Mouse (Mus musculus): ENCODE results near the gene Ggcx.

Ggcx gene

DNA sequence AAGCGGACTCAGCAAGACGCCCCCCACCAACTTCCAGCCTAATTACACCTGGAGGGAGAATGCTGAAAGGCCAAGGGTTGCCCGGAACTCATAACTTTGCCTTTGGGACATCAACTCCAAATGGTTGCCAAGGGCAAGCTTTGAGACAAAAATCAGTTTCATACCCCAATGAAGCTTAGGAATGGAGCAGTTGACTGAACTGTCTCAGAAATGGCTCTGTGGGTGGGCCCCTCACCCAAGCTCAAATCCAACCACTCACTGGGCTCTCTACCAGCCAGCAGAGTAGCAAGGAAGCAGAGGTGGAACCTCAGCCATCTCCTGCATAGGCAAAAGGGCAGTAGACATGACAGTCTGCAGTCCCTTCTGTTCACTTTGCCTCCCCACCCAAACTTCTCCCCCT lies 26.3 kb upstream of the Ggcx start:
- no peak for DNase-seq (ENCODE audit: low read depth, low spot score)

DNA sequence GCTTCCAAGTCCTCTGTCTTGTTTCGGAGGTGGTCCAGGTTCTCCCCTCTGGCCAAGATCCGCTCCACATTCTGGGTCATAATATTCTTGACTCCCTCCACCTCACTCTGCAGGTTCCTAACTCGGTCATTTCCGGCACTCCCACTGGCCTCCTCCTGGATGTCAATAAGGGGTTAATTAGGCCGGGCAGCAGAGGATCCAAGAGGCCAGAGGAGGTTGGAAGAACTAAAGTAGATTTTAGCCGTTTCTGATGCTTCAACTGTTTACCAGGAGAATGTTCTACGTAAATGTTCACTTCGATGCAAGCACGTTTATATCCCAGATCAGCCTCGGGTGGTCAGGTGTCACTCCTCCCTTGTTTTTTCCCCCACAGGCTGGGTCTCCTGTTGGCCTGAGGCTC lies 25.8 kb upstream of the Ggcx start:
- no peak for DNase-seq (ENCODE audit: low read depth, low spot score)

DNA sequence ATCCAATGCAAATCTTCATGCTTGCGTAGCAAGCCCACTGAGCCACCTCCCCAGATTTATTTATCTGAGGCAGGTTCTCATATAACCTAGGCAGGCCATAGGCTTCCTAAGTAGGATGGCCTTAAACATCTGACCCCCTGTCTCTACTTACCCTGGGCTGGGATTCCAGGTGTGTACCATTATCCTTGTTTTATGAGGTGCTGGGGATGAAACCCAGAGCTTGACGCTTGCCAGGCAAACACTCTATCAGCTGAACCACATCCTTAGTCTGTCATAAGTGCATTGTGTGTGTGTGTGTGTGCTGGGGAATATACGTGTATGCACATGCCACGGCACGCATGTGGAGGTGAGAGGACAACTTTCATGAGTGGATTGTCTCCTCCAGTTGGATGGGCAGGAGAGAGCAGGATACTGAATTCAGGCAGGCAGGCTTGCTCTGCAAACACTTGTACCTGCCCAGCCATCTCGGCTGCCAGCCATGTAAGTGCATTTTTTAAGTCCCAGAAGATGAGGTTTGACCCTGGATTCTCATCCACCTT lies 25.2 kb upstream of the Ggcx start:
- DNase-seq (ENCODE audit: low read depth, low spot score), result no peak

- no peak for DNase-seq (ENCODE audit: low read depth, low spot score)
These were observed 24.6 kb upstream of the Ggcx start for GRCm38 (mm10) chr6:72389471-72389940.

GRCm38 (mm10) chr6:72389941-72390771 lies 24.0 kb upstream of the Ggcx start, which contains the start of gene Vamp8:
Gene Vamp8, minus strand, starts transcription at chr6:72390703.
- peak; percentile 71 for DNase-seq (ENCODE audit: low read depth, low spot score)

DNA sequence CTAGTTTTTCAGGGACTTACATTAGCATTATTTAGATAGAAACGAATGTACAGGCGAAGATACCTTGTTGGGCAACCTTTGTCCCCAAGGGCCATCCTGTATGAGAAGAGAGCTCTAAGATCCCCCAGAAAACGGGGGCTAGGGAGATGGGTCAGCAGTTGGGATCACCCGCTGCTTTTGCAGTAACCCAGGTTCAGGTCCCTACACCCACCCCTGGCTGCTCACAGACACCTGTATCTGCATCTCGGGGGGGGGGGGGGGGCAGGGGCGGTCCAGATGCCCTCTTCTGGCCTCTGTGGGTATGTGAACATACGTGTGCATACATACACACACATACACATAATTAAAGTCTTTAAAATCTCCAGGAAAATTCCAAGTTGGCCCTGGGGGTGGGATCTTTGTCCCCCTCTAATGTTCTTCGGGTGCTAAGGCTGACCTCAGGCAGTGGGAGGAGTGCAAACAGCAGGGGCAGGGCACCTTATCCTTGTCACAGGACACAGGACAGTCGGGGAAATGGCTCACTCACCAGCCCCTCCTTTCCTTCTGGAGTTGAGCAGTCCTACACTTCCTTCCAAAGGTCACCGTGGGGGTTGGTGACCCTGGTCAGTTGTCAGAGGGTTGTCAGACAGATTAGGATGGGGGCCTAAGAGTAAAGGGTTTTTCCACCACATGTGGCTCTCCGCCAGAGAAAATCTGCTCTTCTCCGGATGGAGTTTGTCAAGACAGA lies 23.1 kb upstream of the Ggcx start:
- DNase-seq (ENCODE audit: low read depth, low spot score), result peak; percentile 59

DNA sequence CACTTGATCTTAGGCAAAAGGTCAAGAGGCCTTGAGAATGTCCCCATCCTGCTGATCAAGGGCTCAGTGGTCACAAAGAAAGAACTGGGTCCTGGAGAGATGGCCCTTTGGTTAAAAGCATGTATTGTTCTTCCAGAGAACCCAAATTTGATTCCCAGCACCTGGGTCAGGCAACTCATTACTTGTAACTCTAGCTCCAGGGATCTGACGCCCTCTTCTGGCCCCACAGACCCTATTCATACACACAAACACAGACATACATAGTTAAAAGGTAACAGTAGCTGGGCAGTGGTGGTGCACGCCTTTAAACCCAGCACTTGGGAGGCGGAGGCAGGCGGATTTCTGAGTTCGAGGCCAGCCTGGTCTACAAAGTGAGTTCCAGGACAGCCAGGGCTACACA lies 21.8 kb upstream of the Ggcx start:
- no peak for DNase-seq (ENCODE audit: low read depth, low spot score)

DNA sequence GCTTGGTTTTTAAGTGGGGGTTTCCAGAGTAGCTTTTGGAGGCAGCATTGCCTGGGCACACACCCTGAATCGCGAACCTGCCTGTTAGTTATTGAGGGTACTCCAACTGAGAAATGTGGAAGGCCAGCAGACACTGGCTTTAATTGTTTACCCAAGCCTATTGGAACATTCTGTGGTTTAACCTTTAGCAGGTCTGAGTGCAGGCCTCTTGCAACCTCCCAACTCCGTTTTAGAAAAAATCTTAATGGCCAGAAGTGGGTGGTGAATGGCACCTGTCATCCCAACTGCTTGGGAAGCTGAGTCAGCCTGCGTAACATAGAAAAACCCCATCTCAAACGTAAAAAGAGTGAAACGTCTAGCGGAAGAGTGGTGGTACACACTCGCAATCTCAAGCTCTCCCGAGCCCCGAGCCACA lies 17.3 kb upstream of the Ggcx start:
- DNase-seq (ENCODE audit: low read depth, low spot score), result no peak

GRCm38 (mm10) chr6:72399967-72400366 lies 14.1 kb upstream of the Ggcx start:
- no peak for DNase-seq (ENCODE audit: low read depth, low spot score)

GRCm38 (mm10) chr6:72401875-72402274 lies 12.2 kb upstream of the Ggcx start:
- peak; percentile 87 for DNase-seq (ENCODE audit: low read depth, low spot score)

DNA sequence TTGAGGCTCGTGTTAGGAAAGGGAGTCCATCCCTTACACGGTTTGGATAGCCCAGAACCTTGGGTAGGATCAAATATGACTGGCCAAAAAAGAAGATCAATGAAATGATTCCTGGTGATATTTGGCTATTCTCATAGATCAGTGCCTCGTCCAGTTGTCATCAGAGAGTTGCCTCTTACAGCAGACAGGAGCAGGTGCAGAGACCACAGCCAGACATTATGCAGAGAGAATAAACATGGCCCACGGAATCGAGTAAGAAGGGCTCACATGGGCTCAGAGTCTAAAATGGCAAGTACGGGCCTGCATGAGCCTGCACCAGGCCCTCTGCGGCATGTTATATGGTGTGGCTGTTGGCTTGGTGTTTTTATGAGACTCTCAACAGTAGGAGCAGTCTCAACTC lies 8.8 kb upstream of the Ggcx start:
- no peak for DNase-seq (ENCODE audit: low read depth, low spot score)

DNA sequence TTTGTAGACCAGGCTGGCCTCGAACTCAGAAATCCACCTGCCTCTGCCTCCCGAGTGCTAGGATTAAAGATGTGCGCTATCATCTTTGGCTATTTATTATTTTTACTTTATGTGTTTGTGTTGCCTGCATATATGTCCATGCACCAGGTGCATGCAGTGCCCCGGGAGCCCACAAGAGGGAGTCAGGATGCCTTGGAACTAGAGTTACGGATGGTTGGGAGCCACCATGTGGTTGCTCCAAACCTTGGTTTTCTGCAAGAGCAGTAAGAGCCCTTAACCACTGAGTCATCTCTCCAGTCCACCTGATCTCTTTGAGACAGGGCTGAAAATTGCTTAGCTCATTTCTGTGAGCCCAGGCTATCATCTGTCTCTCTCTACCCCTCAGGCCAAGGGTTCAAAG lies 7.0 kb upstream of the Ggcx start:
- peak; percentile 95 for DNase-seq (ENCODE audit: low read depth, low spot score)

DNA sequence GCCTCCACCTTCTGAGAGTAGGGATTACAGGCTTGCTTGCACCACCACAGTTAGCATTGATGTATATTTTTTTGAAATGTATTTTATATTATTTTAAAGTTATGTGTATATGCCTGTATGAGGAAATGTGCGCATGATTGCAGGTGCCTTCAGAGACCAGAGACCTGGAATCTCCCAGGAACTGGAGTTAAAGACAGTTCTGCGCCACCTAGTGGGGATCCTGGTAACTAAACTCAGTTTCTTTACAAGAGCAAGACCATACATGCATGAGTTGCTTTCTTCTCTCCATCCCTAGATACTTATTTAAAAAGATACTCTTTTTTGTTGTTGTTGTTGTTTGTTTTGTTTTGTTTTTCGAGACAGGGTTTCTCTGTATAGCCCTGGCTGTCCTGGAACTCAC lies 4.5 kb upstream of the Ggcx start:
- peak; percentile 85 for DNase-seq (ENCODE audit: low read depth, low spot score)

- DNase-seq (ENCODE audit: low read depth, low spot score), result no peak
These were observed 4.1 kb upstream of the Ggcx start for GRCm38 (mm10) chr6:72410003-72410402.

DNA sequence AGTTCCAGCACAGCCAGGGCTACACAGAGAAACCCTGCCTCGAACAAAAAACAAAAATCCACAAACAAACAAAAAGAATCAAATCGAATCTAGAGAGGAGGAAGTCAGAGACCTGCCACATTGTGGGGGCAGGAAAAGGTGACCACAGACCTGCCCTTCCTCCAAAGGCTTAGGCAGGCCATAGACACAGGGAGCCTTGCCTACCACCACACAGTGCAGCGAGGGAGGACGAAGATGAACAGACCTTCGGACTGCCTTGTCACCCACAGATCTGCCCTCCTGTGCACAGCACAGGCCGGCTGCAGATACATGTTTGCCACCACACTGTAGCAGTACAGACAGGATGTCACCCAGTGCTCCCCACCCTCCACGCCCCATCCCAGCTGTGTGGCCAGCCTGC lies 3.6 kb upstream of the Ggcx start:
- DNase-seq (ENCODE audit: low read depth, low spot score), result peak; percentile 24

- DNase-seq (ENCODE audit: low read depth, low spot score), result no peak
These were observed 1.1 kb downstream of the Ggcx start for GRCm38 (mm10) chr6:72415181-72415580.

DNA sequence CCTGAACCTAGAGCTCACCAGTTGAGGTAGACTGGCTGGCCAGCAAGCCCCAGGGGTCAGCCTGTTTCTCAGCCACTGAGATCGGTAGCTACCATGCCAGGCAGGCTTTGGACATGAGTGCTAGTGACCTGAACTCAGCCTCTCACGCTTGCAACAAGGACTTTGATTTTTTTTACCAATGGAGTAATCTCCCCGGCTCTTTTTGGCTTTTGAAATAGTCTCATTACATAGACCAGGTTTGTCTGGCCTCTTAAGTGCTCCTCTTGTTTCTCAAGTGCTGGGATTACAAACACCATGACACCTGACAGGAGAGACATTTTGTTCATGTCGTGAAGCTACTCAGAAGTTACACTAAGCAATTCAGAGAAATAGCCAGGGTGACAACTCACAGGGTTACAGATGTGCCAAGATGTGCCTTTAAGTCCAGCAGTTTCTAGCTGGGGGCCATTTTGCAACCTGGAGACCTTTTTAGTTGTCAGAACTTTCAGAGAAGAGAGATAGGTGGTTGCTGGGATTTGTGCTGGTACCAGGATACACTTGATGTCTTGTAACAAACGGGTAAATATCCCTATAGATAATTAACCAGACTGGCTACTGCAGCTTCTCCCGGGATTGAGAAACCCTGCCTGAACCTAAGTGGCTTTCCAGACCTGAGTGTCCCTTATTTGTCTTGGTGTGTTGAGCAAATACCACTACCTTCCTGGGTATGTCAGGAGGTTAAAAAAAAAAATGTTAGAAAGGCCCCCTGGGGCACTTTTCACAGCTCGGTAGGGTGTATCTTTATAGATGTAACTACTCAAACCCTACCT lies 2.1 kb downstream of the Ggcx start:
- DNase-seq (ENCODE audit: low read depth, low spot score), result no peak

- DNase-seq (ENCODE audit: low read depth, low spot score), result no peak
These were observed 4.2 kb downstream of the Ggcx start for GRCm38 (mm10) chr6:72418279-72418678.

DNA sequence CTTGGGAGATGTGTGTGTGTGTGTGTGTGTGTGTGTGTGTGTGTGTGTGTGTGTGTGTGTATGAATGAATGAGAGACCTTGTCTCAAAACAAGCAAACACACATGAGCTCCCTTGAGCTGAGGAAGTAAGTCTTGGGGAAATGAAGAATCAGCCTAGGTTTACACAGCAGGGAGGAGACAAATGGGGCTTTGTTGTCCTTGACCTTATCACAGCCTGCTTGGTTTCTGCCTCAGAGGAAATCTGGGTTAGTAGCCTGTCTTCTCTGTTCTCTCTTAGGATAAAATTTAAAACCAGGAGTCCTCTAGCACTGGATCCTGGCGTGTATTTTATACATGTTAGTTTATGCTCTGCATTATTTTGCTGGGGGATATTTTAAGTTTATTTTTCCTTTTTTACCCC lies 5.7 kb downstream of the Ggcx start:
- DNase-seq (ENCODE audit: low read depth, low spot score), result no peak

DNA sequence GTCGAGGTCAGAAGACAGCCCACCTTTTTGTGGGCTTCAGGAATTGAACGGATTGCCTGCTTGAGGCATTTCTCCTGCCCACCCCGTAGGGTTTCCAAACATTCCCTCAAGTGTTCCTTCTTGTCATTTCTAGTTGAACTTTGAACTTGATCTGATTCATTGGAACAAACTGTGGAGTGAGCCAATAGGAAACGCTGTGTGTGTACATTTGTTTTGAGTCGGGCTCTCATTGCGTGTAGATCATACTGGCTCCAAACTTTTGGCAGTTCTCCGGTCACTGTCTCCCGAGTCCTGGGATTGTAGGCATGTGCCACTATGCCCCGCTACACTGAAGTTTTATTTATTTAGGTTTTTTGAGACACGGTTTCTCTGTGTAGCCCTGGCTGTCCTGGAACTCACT lies 6.8 kb downstream of the Ggcx start:
- DNase-seq (ENCODE audit: low read depth, low spot score), result no peak

GRCm38 (mm10) chr6:72425646-72426045 lies 11.5 kb downstream of the Ggcx start:
- DNase-seq (ENCODE audit: low read depth, low spot score), result no peak

DNA sequence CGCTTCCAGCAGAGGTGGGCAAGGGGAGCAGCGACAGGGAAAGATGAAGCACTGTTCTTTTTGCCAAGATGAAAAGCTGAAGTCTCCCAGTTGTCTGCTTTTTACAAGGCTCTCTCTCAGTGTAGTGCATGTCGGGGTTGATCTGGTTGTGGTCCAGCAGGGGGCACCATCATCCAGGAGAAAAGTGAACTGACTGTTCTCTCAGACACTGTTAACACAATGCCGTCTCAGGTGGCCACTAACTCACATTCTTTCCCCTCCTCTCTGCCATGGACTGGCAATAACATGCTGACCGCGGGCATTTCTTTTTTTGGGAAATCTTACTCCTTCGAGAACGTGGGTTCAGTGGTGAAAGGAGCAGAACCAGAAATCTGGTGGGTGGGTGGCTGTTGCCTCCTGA lies 13.9 kb downstream of the Ggcx start:
- peak; percentile 89 for DNase-seq (ENCODE audit: low read depth, low spot score)

Data from CD4-positive, CD25-positive, alpha-beta regulatory T cell, adult 2 months (primary cell).